Mouse (Mus musculus): ENCODE data around the gene Hmgn2.
"Not testable (repeated sequence)": the region's sequence is repeated elsewhere in the genome, so short reads cannot be mapped to it uniquely, and the experiment has no call there.

Hmgn2 gene

GRCm38 (mm10) chr4:133968150-133968921 lies at the start of gene Hmgn2:
Gene Hmgn2 (minus strand): TSS chr4:133968650.
- peak; percentile 15 for DNase-seq (ENCODE audit: low spot score)

- no peak for DNase-seq (ENCODE audit: low spot score)
Observed at GRCm38 (mm10) chr4:134017201-134017865, 48.9 kb upstream of the Hmgn2 start.

- no peak for DNase-seq (ENCODE audit: low spot score)
Observed at GRCm38 (mm10) chr4:134016767-134017166, 48.3 kb upstream of the Hmgn2 start.

GRCm38 (mm10) chr4:134016208-134016607 lies 47.8 kb upstream of the Hmgn2 start:
- DNase-seq (ENCODE audit: low spot score) = no peak

- DNase-seq (ENCODE audit: low spot score) = no peak
Observed at GRCm38 (mm10) chr4:134012858-134013528, 44.5 kb upstream of the Hmgn2 start.

GRCm38 (mm10) chr4:134011450-134012414 lies 43.3 kb upstream of the Hmgn2 start:
- DNase-seq (ENCODE audit: low spot score) = no peak

GRCm38 (mm10) chr4:134009709-134010108 lies 41.3 kb upstream of the Hmgn2 start:
- no peak for DNase-seq (ENCODE audit: low spot score)

GRCm38 (mm10) chr4:134006845-134007244 lies 38.4 kb upstream of the Hmgn2 start:
- no peak for DNase-seq (ENCODE audit: low spot score)

GRCm38 (mm10) chr4:134005581-134006358 lies 37.3 kb upstream of the Hmgn2 start:
- no peak for DNase-seq (ENCODE audit: low spot score)

GRCm38 (mm10) chr4:134002903-134003302 lies 34.5 kb upstream of the Hmgn2 start:
- DNase-seq (ENCODE audit: low spot score) = no peak

GRCm38 (mm10) chr4:134002246-134002645 lies 33.8 kb upstream of the Hmgn2 start:
- no peak for DNase-seq (ENCODE audit: low spot score)

GRCm38 (mm10) chr4:134001710-134002109 lies 33.3 kb upstream of the Hmgn2 start:
- no peak for DNase-seq (ENCODE audit: low spot score)

- peak; percentile 88 for DNase-seq (ENCODE audit: low spot score)
Observed at GRCm38 (mm10) chr4:134000466-134001438, 32.3 kb upstream of the Hmgn2 start, which contains the start of gene Dhdds. Gene Dhdds (minus strand): TSS chr4:134000918.

GRCm38 (mm10) chr4:133994697-133995096 lies 26.2 kb upstream of the Hmgn2 start:
- no peak for DNase-seq (ENCODE audit: low spot score)

- DNase-seq (ENCODE audit: low spot score) = no peak
Observed at GRCm38 (mm10) chr4:133991087-133991660, 22.7 kb upstream of the Hmgn2 start.

GRCm38 (mm10) chr4:133990035-133990434 lies 21.6 kb upstream of the Hmgn2 start:
- DNase-seq (ENCODE audit: low spot score) = no peak

GRCm38 (mm10) chr4:133988289-133988688 lies 19.8 kb upstream of the Hmgn2 start:
- DNase-seq (ENCODE audit: low spot score) = not testable (repeated sequence)

- DNase-seq (ENCODE audit: low spot score) = no peak
Observed at GRCm38 (mm10) chr4:133982936-133983335, 14.5 kb upstream of the Hmgn2 start.

GRCm38 (mm10) chr4:133980496-133980895 lies 12.0 kb upstream of the Hmgn2 start:
- no peak for DNase-seq (ENCODE audit: low spot score)
